Mouse (Mus musculus): ENCODE results near the gene Dmc1. TPM values are rescaled to one million over a fixed set of nuclear protein-coding genes. Genes with fewer than 3 reads are reported as not detected.

Gene Dmc1
- total and polyA plus RNA-seq, 3 experiments = not detected

DNA sequence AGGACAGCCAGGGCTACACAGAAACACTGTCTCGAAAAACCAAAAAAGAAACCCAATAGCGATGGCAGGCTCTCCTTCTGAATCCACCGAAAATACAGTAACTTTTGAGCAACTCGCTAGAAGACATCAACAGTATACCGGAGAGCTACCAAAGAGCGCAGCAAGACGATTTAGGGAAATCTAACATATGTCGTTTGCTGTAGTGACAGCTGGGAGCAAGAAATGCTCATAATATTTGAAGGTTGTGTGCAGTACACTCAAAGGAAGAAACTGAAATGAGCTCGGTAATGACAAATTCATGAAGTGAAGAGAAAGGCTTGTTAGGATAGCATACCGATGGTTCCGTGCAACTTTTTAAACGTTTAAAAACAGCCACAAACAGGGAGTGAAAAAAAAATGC, 1.3 kb upstream of the Dmc1 start:
- dilution Hi-C loops (cut with MboI; ENCODE audit: extremely low pct_ligation_motif_present, extremely low pct_unique_long_range_greater_than_20kb, low sequenced_read_pairs) (no loop called here), in situ Hi-C loops (cut with MboI; ENCODE audit: low pct_ligation_motif_present, low pct_unique_long_range_greater_than_20kb, low sequenced_read_pairs) (no loop called here)
- Histone ChIP-seq H3K27me3 (replicated peaks) (no peaks in the 10 kb centered on the region), H3K79me2 (replicated peaks; ENCODE audit: control insufficient read depth, extremely low read depth, insufficient read depth, poor library complexity, severe bottlenecking) (no peaks in the 10 kb centered on the region), H3K4me2 (ENCODE audit: insufficient read depth, low read depth, poor library complexity, severe bottlenecking) (no peak overlapping the region), H3K4me1 (ENCODE audit: control insufficient read depth in 1 of 2, insufficient read depth in 2 of 2) (peaks cover 0 to 2% of the 10 kb centered on the region in 2 experiments; a peak in 1 of 4 replicates), H3K9ac (ENCODE audit: insufficient read depth, low read depth) (no peak overlapping the region), H3K9me3 (replicated peaks; ENCODE audit: low read length) (peaks cover 9% of the 10 kb centered on the region), H3K4me3 (replicated peaks in 1 of 3; ENCODE audit: low read depth in 2 of 3, low read length in 2 of 3, poor library complexity in 1 of 3) (no peak overlapping the region), H3K36me3 (replicated peaks in 1 of 2; ENCODE audit: control insufficient read depth in 1 of 2, insufficient read depth in 1 of 2, low read length in 1 of 2) (no peaks in the 10 kb centered on the region), H3K27ac (ENCODE audit: insufficient read depth, low read depth) (no peak overlapping the region)
- TF ChIP-seq E2F4 (IDR thresholded peaks at IDR 0.05; ENCODE audit: insufficient replicate concordance, low read depth, low read length) = no peak
- TF ChIP-seq SMC3 (IDR thresholded peaks at IDR 0.05; ENCODE audit: low read depth, low read length) = no peak
- TF ChIP-seq MAFK (IDR thresholded peaks at IDR 0.05; ENCODE audit: insufficient replicate concordance, low read length) = no peak
- TF ChIP-seq RCOR1 (conservative IDR thresholded peaks at IDR 0.05; ENCODE audit: low read depth, low read length) = no peak
- TF ChIP-seq ZKSCAN1 (IDR thresholded peaks at IDR 0.05; ENCODE audit: borderline replicate concordance, low read depth, low read length) = no peak
- TF ChIP-seq NELFE (IDR thresholded peaks at IDR 0.05; ENCODE audit: low read depth, low read length) = no peak
- TF ChIP-seq JUN (IDR thresholded peaks at IDR 0.05; ENCODE audit: insufficient read depth, low read depth, low read length) = no peak
- TF ChIP-seq MXI1 (IDR thresholded peaks at IDR 0.05; ENCODE audit: low read depth, low read length) = no peak
- no peak for TF ChIP-seq CHD1 (IDR thresholded peaks at IDR 0.05; ENCODE audit: low read depth, low read length)
- no peak for DNase-seq (ENCODE audit: extremely low read depth)

DNA sequence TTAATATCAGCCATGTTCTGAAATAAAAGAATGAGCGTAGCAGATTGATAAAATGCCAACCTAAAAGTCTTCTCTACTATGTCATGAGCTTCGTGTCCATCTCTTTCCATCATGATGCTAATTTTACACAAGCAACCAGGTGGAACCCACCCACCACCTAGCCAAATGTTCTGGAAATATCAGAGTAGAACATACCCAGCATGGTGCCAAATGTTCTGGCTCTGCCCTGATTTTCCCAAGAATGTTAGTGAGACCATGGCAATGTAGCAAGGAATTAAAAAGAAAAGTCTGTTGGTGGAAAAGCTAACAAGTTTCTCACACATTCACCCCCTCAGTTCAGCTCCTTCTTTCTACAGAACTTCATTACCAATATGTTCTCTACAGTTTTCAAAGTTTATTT, 4.7 kb downstream of the Dmc1 start:
- Histone ChIP-seq H3K79me2 (replicated peaks; ENCODE audit: control insufficient read depth, extremely low read depth, insufficient read depth, poor library complexity, severe bottlenecking) (no peaks in the 10 kb centered on the region), H3K27me3 (replicated peaks) (no peaks in the 10 kb centered on the region), H3K4me1 (ENCODE audit: control insufficient read depth in 1 of 2, insufficient read depth in 2 of 2) (peaks cover 0 to 6% of the 10 kb centered on the region in 2 experiments; a peak in 1 of 4 replicates), H3K4me2 (ENCODE audit: insufficient read depth, low read depth, poor library complexity, severe bottlenecking) (no peak overlapping the region), H3K4me3 (replicated peaks in 1 of 3; ENCODE audit: low read depth in 2 of 3, low read length in 2 of 3, poor library complexity in 1 of 3) (no peak overlapping the region), H3K36me3 (replicated peaks in 1 of 2; ENCODE audit: control insufficient read depth in 1 of 2, insufficient read depth in 1 of 2, low read length in 1 of 2) (no peaks in the 10 kb centered on the region), H3K27ac (ENCODE audit: insufficient read depth, low read depth) (no peak overlapping the region), H3K9ac (ENCODE audit: insufficient read depth, low read depth) (no peak overlapping the region), H3K9me3 (replicated peaks; ENCODE audit: low read length) (peaks cover 8% of the 10 kb centered on the region)
- TF ChIP-seq MXI1 (IDR thresholded peaks at IDR 0.05; ENCODE audit: low read depth, low read length) = no peak
- TF ChIP-seq TCF12 (IDR thresholded peaks at IDR 0.05; ENCODE audit: low read depth, low read length) = no peak
- TF ChIP-seq IRF4 (IDR thresholded peaks at IDR 0.05; ENCODE audit: low read depth, low read length) = no peak
- no peak for TF ChIP-seq ZC3H11A (IDR thresholded peaks at IDR 0.05; ENCODE audit: low read depth, low read length)
- TF ChIP-seq ZKSCAN1 (IDR thresholded peaks at IDR 0.05; ENCODE audit: borderline replicate concordance, low read depth, low read length) = no peak
- no peak for TF ChIP-seq ZNF384 (IDR thresholded peaks at IDR 0.05; ENCODE audit: low read depth, low read length)
- no peak for TF ChIP-seq E2F4 (IDR thresholded peaks at IDR 0.05; ENCODE audit: insufficient replicate concordance, low read depth, low read length)
- no peak for TF ChIP-seq MEF2A (IDR thresholded peaks at IDR 0.05; ENCODE audit: borderline replicate concordance, low read depth, low read length)
- no peak for TF ChIP-seq JUN (IDR thresholded peaks at IDR 0.05; ENCODE audit: insufficient read depth, low read depth, low read length)
- TF ChIP-seq RAD21 (IDR thresholded peaks at IDR 0.05; ENCODE audit: low read depth, low read length) = no peak
- no peak for TF ChIP-seq HCFC1 (IDR thresholded peaks at IDR 0.05; ENCODE audit: low read depth, low read length)
- no peak for TF ChIP-seq CHD1 (IDR thresholded peaks at IDR 0.05; ENCODE audit: low read depth, low read length)
- no peak for TF ChIP-seq POLR2A (IDR thresholded peaks at IDR 0.05; ENCODE audit: low read depth, low read length)
- no peak for TF ChIP-seq POLR2AphosphoS2 (IDR thresholded peaks at IDR 0.05; ENCODE audit: low read depth, low read length)
- TF ChIP-seq NELFE (IDR thresholded peaks at IDR 0.05; ENCODE audit: low read depth, low read length) = no peak
- TF ChIP-seq USF2 (conservative IDR thresholded peaks at IDR 0.05; ENCODE audit: low read depth, low read length) = no peak
- no peak for TF ChIP-seq MYC (IDR thresholded peaks at IDR 0.05; ENCODE audit: low read depth, low read length)
- no peak for TF ChIP-seq GABPA (IDR thresholded peaks at IDR 0.05; ENCODE audit: insufficient replicate concordance, low read depth, low read length)
- no peak for TF ChIP-seq MAX (IDR thresholded peaks at IDR 0.05; ENCODE audit: low read length)
- TF ChIP-seq CHD2 (IDR thresholded peaks at IDR 0.05; ENCODE audit: low read length) = no peak
- in situ Hi-C loops (cut with MboI; ENCODE audit: low pct_ligation_motif_present, low pct_unique_long_range_greater_than_20kb, low sequenced_read_pairs) = no loop called here
- dilution Hi-C loops (cut with MboI; ENCODE audit: extremely low pct_ligation_motif_present, extremely low pct_unique_long_range_greater_than_20kb, low sequenced_read_pairs) = no loop called here
- DNase-seq (ENCODE audit: extremely low read depth) = no peak
